Mouse (Mus musculus): ENCODE data around the gene Dnttip2. TPM values are rescaled to one million over a fixed set of nuclear protein-coding genes. Genes with fewer than 3 reads are reported as not detected.

Gene Dnttip2
- polyA plus RNA-seq, 2 experiments: 24.0 to 37.0 TPM

DNA sequence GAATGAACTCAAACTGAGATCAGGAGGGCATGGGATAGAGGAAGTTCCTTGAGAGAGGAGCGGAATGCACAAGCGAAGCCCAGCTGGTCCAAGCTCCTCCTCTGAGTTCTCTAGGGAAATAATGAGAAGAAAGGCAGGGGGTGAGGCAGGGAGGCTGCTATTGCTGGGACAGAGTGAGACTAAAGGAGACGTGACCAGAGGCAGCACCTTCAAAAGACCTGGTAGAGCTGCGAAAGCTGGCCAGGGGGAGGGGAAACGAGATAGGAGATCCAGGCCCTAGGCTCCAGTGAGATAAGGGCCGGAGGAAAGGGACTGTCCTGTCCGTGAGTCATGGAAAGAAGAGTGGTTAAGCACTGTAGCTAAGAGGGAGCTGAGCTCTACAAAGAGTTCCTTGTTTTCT, 39.7 kb downstream of the Dnttip2 start:
- H3K27me3 ChIP-seq (ENCODE audit: control insufficient read depth, insufficient read depth, low read length): no peaks in the 10 kb centered on the region
- no peak overlapping the region for H3K4me3 ChIP-seq (ENCODE audit: insufficient read depth in 1 of 2, low read depth in 2 of 2, low read length in 2 of 2)
- H3K9me3 ChIP-seq (ENCODE audit: control insufficient read depth, low read length): no peaks in the 10 kb centered on the region
- H3K4me1 ChIP-seq (replicated peaks; ENCODE audit: control insufficient read depth in 2 of 2, insufficient read depth in 2 of 2, low read length in 1 of 2): peaks cover 0 to 8% of the 10 kb centered on the region in 2 experiments; a peak in 2 of 4 replicates
- no peak overlapping the region for H3K4me2 ChIP-seq (ENCODE audit: low read depth)
- TF ChIP-seq CTCF (IDR thresholded peaks at IDR 0.05; ENCODE audit: low read depth) (no peak), EP300 (IDR thresholded peaks at IDR 0.05; ENCODE audit: low read depth) (no peak)
- no peak overlapping the region for H3K9ac ChIP-seq (replicated peaks)
- no peak for ATAC-seq (ENCODE audit: insufficient read depth)
- no peak overlapping the region for H3K27ac ChIP-seq
- WGBS (ENCODE audit: insufficient replicate concordance): 14% methylated on average over 7 of the region's 7 CpGs
- H3K36me3 ChIP-seq (replicated peaks; ENCODE audit: control insufficient read depth, insufficient read depth, low read depth): no peaks in the 10 kb centered on the region
- DNase-seq (ENCODE audit: low read depth in 3 of 3, low spot score in 3 of 3): no peak

DNA sequence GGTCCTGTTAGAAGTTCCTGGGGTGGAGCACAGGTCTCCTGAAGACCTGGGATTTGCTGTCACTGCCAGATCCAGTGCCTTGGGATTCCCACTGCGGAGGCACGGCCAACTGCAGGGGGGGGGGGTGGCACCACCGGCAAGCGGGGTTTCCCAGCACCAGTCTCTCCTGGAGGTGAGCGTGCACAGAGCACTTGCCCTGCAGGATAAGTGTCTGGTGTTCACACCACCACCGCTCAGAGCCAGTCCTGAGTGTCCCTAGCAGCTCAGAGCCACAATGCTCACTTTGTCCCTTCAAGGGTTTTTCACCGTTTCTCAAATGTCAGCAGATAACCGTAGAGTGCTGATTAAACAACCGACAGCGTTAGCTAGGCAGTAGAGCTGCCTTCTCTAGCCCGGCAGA, 42.4 kb downstream of the Dnttip2 start:
- H3K27me3 ChIP-seq (ENCODE audit: control insufficient read depth, insufficient read depth, low read length): no peaks in the 10 kb centered on the region
- no peak overlapping the region for H3K4me3 ChIP-seq (ENCODE audit: insufficient read depth in 1 of 2, low read depth in 2 of 2, low read length in 2 of 2)
- ATAC-seq (ENCODE audit: insufficient read depth) (no peak), DNase-seq (ENCODE audit: low read depth in 3 of 3, low spot score in 3 of 3) (no peak)
- no peak overlapping the region for H3K9ac ChIP-seq (replicated peaks)
- no peaks in the 10 kb centered on the region for H3K36me3 ChIP-seq (replicated peaks; ENCODE audit: control insufficient read depth, insufficient read depth, low read depth)
- TF ChIP-seq EP300 (IDR thresholded peaks at IDR 0.05; ENCODE audit: low read depth) (no peak), CTCF (IDR thresholded peaks at IDR 0.05; ENCODE audit: low read depth) (no peak)
- WGBS (ENCODE audit: insufficient replicate concordance): 24% methylated on average over 11 of the region's 11 CpGs
- H3K4me1 ChIP-seq (replicated peaks; ENCODE audit: control insufficient read depth in 2 of 2, insufficient read depth in 2 of 2, low read length in 1 of 2): peaks cover 0 to 8% of the 10 kb centered on the region in 2 experiments; a peak in 2 of 4 replicates
- H3K27ac ChIP-seq: no peak overlapping the region
- H3K9me3 ChIP-seq (ENCODE audit: control insufficient read depth, low read length): no peaks in the 10 kb centered on the region
- no peak overlapping the region for H3K4me2 ChIP-seq (ENCODE audit: low read depth)

DNA sequence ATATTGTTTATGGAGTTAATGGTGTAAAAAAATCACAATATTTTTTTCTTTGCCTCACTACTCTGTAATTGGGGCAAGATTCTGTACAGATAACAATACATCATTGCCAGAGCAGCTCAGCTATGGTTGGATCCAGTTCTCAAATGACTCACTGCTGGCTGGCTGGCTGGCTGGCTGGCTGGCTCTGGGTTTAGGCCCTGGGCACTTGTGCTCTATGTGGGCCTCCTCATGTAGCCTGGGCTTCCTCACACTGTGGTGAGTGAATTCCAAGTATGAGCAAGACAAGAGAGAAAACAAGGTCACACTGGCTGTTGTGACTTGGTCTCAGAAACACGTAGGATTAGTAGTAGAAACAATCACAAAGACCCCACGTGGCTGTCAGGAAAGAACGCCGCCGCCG, 43.2 kb downstream of the Dnttip2 start:
- no peaks in the 10 kb centered on the region for H3K9me3 ChIP-seq (ENCODE audit: control insufficient read depth, low read length)
- TF ChIP-seq CTCF (IDR thresholded peaks at IDR 0.05; ENCODE audit: low read depth) (no peak), EP300 (IDR thresholded peaks at IDR 0.05; ENCODE audit: low read depth) (no peak)
- H3K9ac ChIP-seq (replicated peaks): no peak overlapping the region
- H3K4me2 ChIP-seq (ENCODE audit: low read depth): no peak overlapping the region
- H3K36me3 ChIP-seq (replicated peaks; ENCODE audit: control insufficient read depth, insufficient read depth, low read depth): no peaks in the 10 kb centered on the region
- 72% methylated on average over 6 of the region's 6 CpGs for WGBS (ENCODE audit: insufficient replicate concordance)
- DNase-seq (ENCODE audit: low read depth in 3 of 3, low spot score in 3 of 3): no peak
- no peak overlapping the region for H3K4me3 ChIP-seq (ENCODE audit: insufficient read depth in 1 of 2, low read depth in 2 of 2, low read length in 2 of 2)
- no peak for ATAC-seq (ENCODE audit: insufficient read depth)
- no peak overlapping the region for H3K27ac ChIP-seq
- no peaks in the 10 kb centered on the region for H3K27me3 ChIP-seq (ENCODE audit: control insufficient read depth, insufficient read depth, low read length)
- peaks cover 0 to 8% of the 10 kb centered on the region in 2 experiments; a peak in 2 of 4 replicates for H3K4me1 ChIP-seq (replicated peaks; ENCODE audit: control insufficient read depth in 2 of 2, insufficient read depth in 2 of 2, low read length in 1 of 2)

DNA sequence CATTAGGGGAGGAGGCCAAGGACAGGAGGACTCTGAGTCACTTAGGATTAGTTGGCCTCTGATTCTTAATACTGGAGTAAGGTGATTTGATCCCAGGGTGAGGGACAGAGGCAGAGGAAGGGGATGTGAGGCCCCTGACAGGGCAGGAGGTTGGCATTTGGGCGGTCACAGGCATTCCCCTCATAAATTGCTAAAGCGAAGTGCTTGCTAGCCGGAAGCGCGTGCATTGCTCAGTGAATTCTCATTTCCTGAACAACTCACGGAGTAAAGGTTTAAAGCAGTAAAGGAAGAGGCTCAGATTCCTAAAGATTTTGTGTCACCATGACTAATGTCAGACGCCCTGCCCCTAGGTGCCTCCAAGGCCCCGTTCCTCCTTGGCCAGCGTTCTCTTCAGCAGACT, 48.0 kb downstream of the Dnttip2 start:
- no peaks in the 10 kb centered on the region for H3K36me3 ChIP-seq (replicated peaks; ENCODE audit: control insufficient read depth, insufficient read depth, low read depth)
- no peaks in the 10 kb centered on the region for H3K4me1 ChIP-seq (replicated peaks; ENCODE audit: control insufficient read depth in 2 of 2, insufficient read depth in 2 of 2, low read length in 1 of 2)
- no peak overlapping the region for H3K4me3 ChIP-seq (ENCODE audit: insufficient read depth in 1 of 2, low read depth in 2 of 2, low read length in 2 of 2)
- WGBS (ENCODE audit: insufficient replicate concordance): 42% methylated on average over 9 of the region's 9 CpGs
- no peak for ATAC-seq (ENCODE audit: insufficient read depth)
- no peaks in the 10 kb centered on the region for H3K9me3 ChIP-seq (ENCODE audit: control insufficient read depth, low read length)
- no peaks in the 10 kb centered on the region for H3K27me3 ChIP-seq (ENCODE audit: control insufficient read depth, insufficient read depth, low read length)
- H3K27ac ChIP-seq: no peak overlapping the region
- no peak for DNase-seq (ENCODE audit: low read depth in 3 of 3, low spot score in 3 of 3)
- H3K9ac ChIP-seq (replicated peaks): no peak overlapping the region
- no peak overlapping the region for H3K4me2 ChIP-seq (ENCODE audit: low read depth)
- TF ChIP-seq CTCF (IDR thresholded peaks at IDR 0.05; ENCODE audit: low read depth): no peak
- TF ChIP-seq EP300 (IDR thresholded peaks at IDR 0.05; ENCODE audit: low read depth): no peak

DNA sequence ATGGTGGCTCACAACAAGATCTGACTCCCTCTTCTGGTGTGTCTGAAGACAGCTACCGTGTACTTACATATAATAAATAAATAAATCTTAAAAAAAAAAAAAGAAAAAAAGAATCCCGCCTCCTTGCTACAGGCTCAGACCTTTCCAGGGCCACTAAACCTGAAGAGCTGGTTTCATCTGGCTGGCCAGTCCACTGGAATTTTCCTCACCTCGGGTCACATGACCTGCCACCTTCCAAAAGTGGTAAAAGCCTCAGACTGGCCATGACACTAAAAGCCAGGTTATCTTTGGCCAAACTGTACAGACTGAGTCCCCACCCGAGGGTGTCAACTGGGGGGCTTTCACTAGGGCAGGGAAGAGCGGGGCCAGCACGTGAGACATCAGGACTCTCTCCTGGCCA, 49.7 kb downstream of the Dnttip2 start:
- ATAC-seq (ENCODE audit: insufficient read depth) (no peak), DNase-seq (ENCODE audit: low read depth in 3 of 3, low spot score in 3 of 3) (no peak)
- H3K4me1 ChIP-seq (replicated peaks; ENCODE audit: control insufficient read depth in 2 of 2, insufficient read depth in 2 of 2, low read length in 1 of 2): no peaks in the 10 kb centered on the region
- no peaks in the 10 kb centered on the region for H3K36me3 ChIP-seq (replicated peaks; ENCODE audit: control insufficient read depth, insufficient read depth, low read depth)
- 65% methylated on average over 6 of the region's 6 CpGs for WGBS (ENCODE audit: insufficient replicate concordance)
- H3K4me3 ChIP-seq (ENCODE audit: insufficient read depth in 1 of 2, low read depth in 2 of 2, low read length in 2 of 2): no peak overlapping the region
- no peak overlapping the region for H3K4me2 ChIP-seq (ENCODE audit: low read depth)
- TF ChIP-seq CTCF (IDR thresholded peaks at IDR 0.05; ENCODE audit: low read depth) (no peak), EP300 (IDR thresholded peaks at IDR 0.05; ENCODE audit: low read depth) (no peak)
- no peaks in the 10 kb centered on the region for H3K9me3 ChIP-seq (ENCODE audit: control insufficient read depth, low read length)
- no peaks in the 10 kb centered on the region for H3K27me3 ChIP-seq (ENCODE audit: control insufficient read depth, insufficient read depth, low read length)
- no peak overlapping the region for H3K27ac ChIP-seq
- no peak overlapping the region for H3K9ac ChIP-seq (replicated peaks)
